Mouse (Mus musculus) bone marrow, adult 2 months (tissue): ENCODE data around the gene Guca1a. TPM values are rescaled to one million over a fixed set of nuclear protein-coding genes. Genes with fewer than 3 reads are reported as not detected.
A peak's percentile ranks its signal among the peaks of the same experiment; 100 is the strongest.

Experiments
- H3K27ac ChIP-seq: fragments of 200-500 bp; 2 replicates; pipeline ENCODE4 v1.5.1; 2012; ENCODE audit warnings: low read depth, mild to moderate bottlenecking, control low read depth, inconsistent platforms, low read length; ENCODE audit not compliant: control insufficient read depth, poor library complexity, insufficient read depth
- H3K4me1 ChIP-seq: fragments of 200-500 bp; 2 replicates; pipeline ENCODE4 v1.6.1; 2011; ENCODE audit warnings: low read length; ENCODE audit not compliant: control insufficient read depth, insufficient read depth
- H3K4me3 ChIP-seq: fragments of 200-500 bp; replicated peaks from 2 replicates; pipeline ENCODE3; 2011; ENCODE audit warnings: mild to moderate bottlenecking, low read depth, low read length, control low read depth; ENCODE audit not compliant: control insufficient read depth
- CTCF ChIP-seq: fragments of 200-500 bp; IDR thresholded peaks from 2 replicates; pipeline ENCODE4 v1.5.1; 2011; ENCODE audit warnings: low read length, control low read depth; ENCODE audit not compliant: control insufficient read depth, insufficient read depth
- POLR2A ChIP-seq: fragments of 200-500 bp; IDR thresholded peaks from 2 replicates; pipeline ENCODE4 v1.6.1; 2011; ENCODE audit warnings: low read depth, mild to moderate bottlenecking, control low read depth, low read length, borderline replicate concordance; ENCODE audit not compliant: control insufficient read depth
- WGBS: fragments of 180-500 bp; shearing (Covaris S2); methylation state at CpG from one replicate; pipeline ENCODE4 v1.1.7; 2018; 5-methylcytosine and 5-hydroxymethylcytosine counted together
- polyA plus RNA-seq: library from polyadenylated mRNA; stranded (reverse); fragments of >200 nt; gene quantifications from 2 replicates; pipeline ENCODE4 v1.2.4, GENCODE M21; 2011; ENCODE audit warnings: low replicate concordance; ENCODE audit not compliant: missing spikeins, insufficient read depth, insufficient read length

Gene Guca1a
- polyA plus RNA-seq, 1 experiment: 1.8 TPM

- Histone ChIP-seq H3K4me3 (no peak overlapping the region), H3K4me1 (peaks cover 2% of the 10 kb centered on the region; the same call in 1 of the 2 replicates), H3K27ac (no peak overlapping the region)
- WGBS: 63% methylated on average over 19 of the region's 19 CpGs
- TF ChIP-seq CTCF: no peak
- no peak for TF ChIP-seq POLR2A
These were observed 41.1 kb upstream of the Guca1a start for GRCm38 (mm10) chr17:47441296-47442051.

- TF ChIP-seq CTCF: no peak
- no peak for TF ChIP-seq POLR2A
- WGBS: 79% methylated on average over 9 of the region's 9 CpGs
- no peak overlapping the region for H3K4me3 ChIP-seq
- H3K4me1 ChIP-seq: peaks cover 2% of the 10 kb centered on the region; the same call in 1 of the 2 replicates
- H3K27ac ChIP-seq: no peak overlapping the region
These were observed 40.0 kb upstream of the Guca1a start for GRCm38 (mm10) chr17:47440359-47440890.

GRCm38 (mm10) chr17:47439396-47440028 is 39.1 kb upstream of the Guca1a start:
- Histone ChIP-seq H3K4me1 (peaks cover 2% of the 10 kb centered on the region; the same call in 1 of the 2 replicates), H3K27ac (no peak overlapping the region), H3K4me3 (no peak overlapping the region)
- WGBS: 20% methylated on average over 9 of the region's 9 CpGs
- TF ChIP-seq CTCF: no peak
- TF ChIP-seq POLR2A: no peak

- H3K27ac ChIP-seq: no peak overlapping the region
- 56% methylated on average over 6 of the region's 6 CpGs for WGBS
- TF ChIP-seq CTCF (no peak), POLR2A (no peak)
- H3K4me3 ChIP-seq: no peak overlapping the region
- peaks cover 2% of the 10 kb centered on the region; the same call in 1 of the 2 replicates for H3K4me1 ChIP-seq
These were observed 38.2 kb upstream of the Guca1a start for GRCm38 (mm10) chr17:47438611-47439010.

GRCm38 (mm10) chr17:47436907-47437547 is 36.6 kb upstream of the Guca1a start, which contains the start of gene 1700001C19Rik:
1700001C19Rik (minus strand) TSS chr17:47437376.
- WGBS: 4% methylated on average over 25 of the region's 25 CpGs
- no peak for TF ChIP-seq POLR2A
- no peak for TF ChIP-seq CTCF
- Histone ChIP-seq H3K4me1 (peaks cover 2% of the 10 kb centered on the region; the same call in 1 of the 2 replicates), H3K27ac (no peak within 1 kb of the TSS), H3K4me3 (peak within 1 kb of the TSS; percentile 38)

- H3K4me3 ChIP-seq: peak within 1 kb of the TSS; percentile 38
- H3K27ac ChIP-seq: no peak within 1 kb of the TSS
- peaks cover 2% of the 10 kb centered on the region; the same call in 1 of the 2 replicates for H3K4me1 ChIP-seq
- no peak for TF ChIP-seq CTCF
- TF ChIP-seq POLR2A: no peak
- 1% methylated on average over 45 of the region's 45 CpGs for WGBS
These were observed 35.9 kb upstream of the Guca1a start, which contains the start of gene AI661453 for GRCm38 (mm10) chr17:47436156-47436906. AI661453 (plus strand) TSS chr17:47436615.

GRCm38 (mm10) chr17:47430815-47431214 is 30.4 kb upstream of the Guca1a start:
- H3K27ac ChIP-seq: no peak overlapping the region
- WGBS: 70% methylated on average over 5 of the region's 5 CpGs
- no peaks in the 10 kb centered on the region for H3K4me1 ChIP-seq
- H3K4me3 ChIP-seq: no peak overlapping the region
- no peak for TF ChIP-seq CTCF
- no peak for TF ChIP-seq POLR2A
